Mouse (Mus musculus) C2C12 (cell line): ENCODE measurements at regions not wholly inside any gene's neighbourhood (a gene's known extent, or its start where the extent isn't known, plus 50 kb on each side); places are given as distances from the start of the nearest gene placed in this dataset.

Experiments
- CTCF ChIP-seq: IDR thresholded peaks from one replicate; pipeline ENCODE4 v1.5.1; 2011; ENCODE audit not compliant: control insufficient read depth, insufficient read depth, insufficient read length
- MYOD1 ChIP-seq: IDR thresholded peaks from one replicate; pipeline ENCODE4 v1.6.1; 2011; ENCODE audit warnings: low read depth; ENCODE audit not compliant: control insufficient read depth, insufficient read length
- USF1 ChIP-seq: IDR thresholded peaks from one replicate; pipeline ENCODE4 v1.6.1; 2011; ENCODE audit warnings: low read depth, mild to moderate bottlenecking, control low read depth, moderate library complexity

GRCm38 (mm10) chr14:111239121-111239520 lies 435.8 kb upstream of the Slitrk5 start:
- TF ChIP-seq CTCF, result no peak
- no peak for TF ChIP-seq USF1
- TF ChIP-seq MYOD1, result no peak
